Mouse (Mus musculus) limb, embryonic 13.5 days (tissue): ENCODE measurements around the gene Dyrk1b. TPM values are rescaled to one million over a fixed set of nuclear protein-coding genes. Genes with fewer than 3 reads are reported as not detected.
"Not testable (repeated sequence)": the region's sequence is repeated elsewhere in the genome, so short reads cannot be mapped to it uniquely, and the experiment has no call there.

Source experiments
- ATAC-seq: fragments of 200-750 bp; cut with Nextera tagmentation; 2 replicates; pipeline ENCODE4 v1.8.0; 2017; ENCODE audit warnings: low read depth, moderate number of reproducible peaks, moderate TSS enrichment; ENCODE audit not compliant: low FRiP score
- H3K27ac ChIP-seq: fragments of 300-500 bp; sonication (generic); 2 replicates; pipeline ENCODE4 v1.5.1; 2015; ENCODE audit warnings: inconsistent platforms, mild to moderate bottlenecking, moderate library complexity
- H3K27me3 ChIP-seq: fragments of 300-500 bp; sonication (generic); 2 replicates; pipeline ENCODE4 v1.6.1; 2015; ENCODE audit warnings: mild to moderate bottlenecking, inconsistent platforms
- H3K36me3 ChIP-seq: fragments of 300-500 bp; sonication (generic); 2 replicates; pipeline ENCODE4 v1.6.1; 2015; ENCODE audit warnings: inconsistent platforms, mild to moderate bottlenecking, moderate library complexity
- H3K4me1 ChIP-seq: fragments of 300-500 bp; sonication (generic); 2 replicates; pipeline ENCODE4 v1.6.1; 2015; ENCODE audit warnings: inconsistent platforms
- H3K4me2 ChIP-seq: fragments of 300-500 bp; sonication (generic); replicated peaks from 2 replicates; pipeline ENCODE4 v1.6.1; 2015; ENCODE audit warnings: inconsistent platforms, mild to moderate bottlenecking, moderate library complexity
- H3K4me3 ChIP-seq: fragments of 300-500 bp; sonication (generic); 2 replicates; pipeline ENCODE4 v1.5.1; 2015; ENCODE audit warnings: moderate library complexity, mild to moderate bottlenecking, inconsistent platforms
- H3K9ac ChIP-seq: fragments of 300-500 bp; sonication (generic); 2 replicates; pipeline ENCODE4 v1.6.1; 2015; ENCODE audit warnings: mild to moderate bottlenecking, inconsistent platforms
- H3K9me3 ChIP-seq: fragments of 300-500 bp; sonication (generic); 2 replicates; pipeline ENCODE4 v1.6.1; 2016; ENCODE audit warnings: inconsistent platforms
- WGBS: fragments of 180-500 bp; shearing (Covaris S2); methylation state at CpG from one replicate; pipeline ENCODE4 v1.1.7; 2015; 5-methylcytosine and 5-hydroxymethylcytosine counted together
- polyA plus RNA-seq: library from polyadenylated mRNA; unstranded; fragments of >200 nt; fragmentation: Nextera tagmentation; extraction: Ambion mirVana; gene quantifications from 2 replicates; pipeline ENCODE4 v1.2.1, GENCODE M21; 2015

The Dyrk1b gene
- polyA plus RNA-seq, 1 experiment from 2014 or later: 15.0 TPM

DNA sequence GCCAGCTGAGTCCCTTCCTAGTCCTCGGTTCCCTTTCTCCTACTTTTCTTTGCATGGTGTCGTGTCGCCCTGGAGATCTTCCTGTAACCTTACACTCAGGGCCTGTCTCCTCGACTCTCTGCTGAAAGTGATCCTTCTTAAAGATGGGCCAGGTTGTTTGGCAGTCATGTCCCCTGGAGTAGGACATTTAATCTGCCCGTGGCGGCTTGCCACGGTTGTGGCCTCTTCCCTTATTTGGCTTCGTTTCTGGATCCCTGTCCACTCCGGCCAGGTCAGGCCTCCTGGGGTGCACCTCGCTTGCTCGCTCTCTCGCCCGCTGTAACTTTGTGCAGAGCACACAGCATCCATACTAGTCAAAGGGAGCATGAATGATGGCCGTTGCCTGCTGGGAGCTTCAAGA is 17.3 kb downstream of the Dyrk1b start:
- H3K4me2 ChIP-seq: no peak overlapping the region
- peaks cover 60% of the 10 kb centered on the region for H3K36me3 ChIP-seq
- H3K27me3 ChIP-seq: no peaks in the 10 kb centered on the region
- no peak overlapping the region for H3K27ac ChIP-seq
- no peak overlapping the region for H3K9ac ChIP-seq
- ATAC-seq: no peak
- no peaks in the 10 kb centered on the region for H3K9me3 ChIP-seq
- WGBS: 80% methylated on average over 14 of the region's 14 CpGs
- H3K4me3 ChIP-seq: no peak overlapping the region
- H3K4me1 ChIP-seq: no peaks in the 10 kb centered on the region

DNA sequence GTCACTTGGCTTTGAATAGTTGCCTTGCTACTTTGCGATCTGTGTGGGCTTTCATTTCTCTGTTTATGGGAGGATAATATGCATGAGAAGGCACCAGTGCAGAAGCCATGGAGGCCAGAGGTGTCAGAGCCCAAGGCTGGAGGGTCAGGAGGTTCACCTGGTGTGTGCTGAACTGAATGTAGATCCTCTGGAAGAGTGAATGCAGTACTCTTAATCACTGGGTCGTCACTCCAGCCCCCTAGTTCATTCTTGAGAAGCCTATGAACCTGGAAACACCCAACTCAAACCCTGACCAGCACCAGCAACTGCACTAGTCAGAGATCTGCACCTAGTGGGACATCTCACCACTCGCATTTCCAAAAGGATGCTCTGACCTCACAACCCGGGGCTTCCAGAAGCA is 19.8 kb downstream of the Dyrk1b start:
- Histone ChIP-seq H3K9ac (no peak overlapping the region), H3K27ac (no peak overlapping the region), H3K9me3 (no peaks in the 10 kb centered on the region; the same call in 1 of the 2 replicates), H3K4me2 (no peak overlapping the region), H3K4me3 (no peak overlapping the region), H3K27me3 (no peaks in the 10 kb centered on the region), H3K4me1 (no peaks in the 10 kb centered on the region), H3K36me3 (peaks cover 34% of the 10 kb centered on the region)
- 71% methylated on average over 4 of the region's 4 CpGs for WGBS
- ATAC-seq: no peak

- H3K4me2 ChIP-seq: no peak overlapping the region
- WGBS: 58% methylated on average over 19 of the region's 19 CpGs
- H3K9ac ChIP-seq: no peak overlapping the region
- no peaks in the 10 kb centered on the region for H3K4me1 ChIP-seq
- no peak overlapping the region for H3K4me3 ChIP-seq
- no peaks in the 10 kb centered on the region; the same call in 1 of the 2 replicates for H3K9me3 ChIP-seq
- no peak overlapping the region for H3K27ac ChIP-seq
- ATAC-seq: peak; percentile 66
- peaks cover 6% of the 10 kb centered on the region for H3K36me3 ChIP-seq
- no peaks in the 10 kb centered on the region for H3K27me3 ChIP-seq
Measured at GRCm38 (mm10) chr7:28203207-28204108, 24.2 kb downstream of the Dyrk1b start.

DNA sequence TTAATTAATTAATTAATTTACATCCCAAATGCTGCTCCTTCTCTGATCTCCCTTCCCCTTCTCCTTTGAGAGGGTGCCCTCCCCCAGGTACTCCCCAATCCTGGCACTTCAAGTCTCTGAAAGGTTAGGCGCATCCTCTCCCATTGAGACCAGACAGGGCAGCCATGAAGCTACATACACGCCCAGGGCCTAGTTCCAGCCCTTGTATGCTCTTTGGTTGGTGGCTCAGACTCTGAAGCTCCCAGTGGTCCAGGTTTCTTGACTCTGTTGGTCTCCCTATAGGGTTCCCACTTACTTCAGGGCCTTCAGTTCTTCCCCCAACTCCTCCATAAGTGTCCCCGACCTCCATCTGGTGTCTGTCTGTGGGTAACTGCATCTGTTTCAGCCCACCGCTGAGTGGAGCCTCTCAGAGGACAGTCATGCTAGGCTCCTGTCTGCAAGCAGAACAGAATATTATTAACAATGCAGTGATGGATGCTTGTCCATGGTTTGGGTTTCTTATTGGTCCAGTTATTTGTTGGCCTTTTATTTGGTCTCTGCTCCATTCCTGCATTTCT is 26.9 kb downstream of the Dyrk1b start:
- WGBS: 70% methylated on average over 4 of the region's 4 CpGs
- H3K4me3 ChIP-seq: no peak overlapping the region
- H3K36me3 ChIP-seq: no peaks in the 10 kb centered on the region
- no peak overlapping the region for H3K27ac ChIP-seq
- no peaks in the 10 kb centered on the region; the same call in 1 of the 2 replicates for H3K9me3 ChIP-seq
- H3K4me2 ChIP-seq: no peak overlapping the region
- H3K9ac ChIP-seq: no peak overlapping the region
- no peaks in the 10 kb centered on the region for H3K27me3 ChIP-seq
- no peaks in the 10 kb centered on the region for H3K4me1 ChIP-seq
- no peak for ATAC-seq

- Histone ChIP-seq H3K27ac (no peak overlapping the region), H3K27me3 (no peaks in the 10 kb centered on the region), H3K4me1 (no peaks in the 10 kb centered on the region), H3K4me2 (peak overlapping the region; percentile 61), H3K9ac (peak overlapping the region; percentile 62), H3K4me3 (peak overlapping the region; percentile 40), H3K9me3 (no peaks in the 10 kb centered on the region; the same call in 1 of the 2 replicates), H3K36me3 (no peaks in the 10 kb centered on the region)
- no peak for ATAC-seq
- 51% methylated on average over 12 of the region's 12 CpGs for WGBS
Measured at GRCm38 (mm10) chr7:28208396-28208987, 29.2 kb downstream of the Dyrk1b start.

- H3K9me3 ChIP-seq: no peaks in the 10 kb centered on the region
- H3K36me3 ChIP-seq: no peaks in the 10 kb centered on the region
- no peaks in the 10 kb centered on the region for H3K27me3 ChIP-seq
- H3K4me2 ChIP-seq: peak overlapping the region; percentile 61
- H3K9ac ChIP-seq: peak overlapping the region; percentile 62
- ATAC-seq: no peak; the same call in 1 of the 2 replicates
- 52% methylated on average over 19 of the region's 19 CpGs for WGBS
- H3K27ac ChIP-seq: no peak overlapping the region
- H3K4me1 ChIP-seq: no peaks in the 10 kb centered on the region
- peak overlapping the region; percentile 40 for H3K4me3 ChIP-seq
Measured at GRCm38 (mm10) chr7:28208988-28209508, 29.8 kb downstream of the Dyrk1b start.

- no peaks in the 10 kb centered on the region for H3K4me1 ChIP-seq
- no peak overlapping the region for H3K9ac ChIP-seq
- H3K4me3 ChIP-seq: no peak overlapping the region
- H3K9me3 ChIP-seq: no peaks in the 10 kb centered on the region
- WGBS: 43% methylated on average over 5 of the region's 5 CpGs
- H3K27ac ChIP-seq: no peak overlapping the region
- no peak for ATAC-seq
- no peak overlapping the region for H3K4me2 ChIP-seq
- no peaks in the 10 kb centered on the region for H3K36me3 ChIP-seq
- H3K27me3 ChIP-seq: no peaks in the 10 kb centered on the region
Measured at GRCm38 (mm10) chr7:28210731-28211130, 31.5 kb downstream of the Dyrk1b start.

- H3K27ac ChIP-seq: no peak overlapping the region
- no peaks in the 10 kb centered on the region; the same call in 1 of the 2 replicates for H3K9me3 ChIP-seq
- H3K4me2 ChIP-seq: no peak overlapping the region
- H3K9ac ChIP-seq: no peak overlapping the region
- H3K36me3 ChIP-seq: no peaks in the 10 kb centered on the region
- H3K4me3 ChIP-seq: no peak overlapping the region
- ATAC-seq: no peak
- H3K4me1 ChIP-seq: no peaks in the 10 kb centered on the region
- H3K27me3 ChIP-seq: no peaks in the 10 kb centered on the region
- WGBS: 32% methylated on average over 10 of the region's 10 CpGs
Measured at GRCm38 (mm10) chr7:28214142-28214541, 34.9 kb downstream of the Dyrk1b start.

GRCm38 (mm10) chr7:28215950-28216349 is 36.7 kb downstream of the Dyrk1b start:
- not testable (repeated sequence) for H3K4me3 ChIP-seq, H3K4me1 ChIP-seq, H3K4me2 ChIP-seq, H3K27me3 ChIP-seq, H3K9me3 ChIP-seq, H3K36me3 ChIP-seq, H3K27ac ChIP-seq, ATAC-seq, H3K9ac ChIP-seq
- WGBS: 91% methylated on average over 2 of the region's 2 CpGs

GRCm38 (mm10) chr7:28217811-28218210 is 38.5 kb downstream of the Dyrk1b start:
- WGBS: 91% methylated on average over 13 of the region's 13 CpGs
- not testable (repeated sequence) for H3K9ac ChIP-seq, H3K27me3 ChIP-seq, H3K27ac ChIP-seq, H3K9me3 ChIP-seq, H3K4me1 ChIP-seq, ATAC-seq, H3K4me2 ChIP-seq, H3K4me3 ChIP-seq, H3K36me3 ChIP-seq

- H3K36me3 ChIP-seq, H3K9me3 ChIP-seq, H3K4me3 ChIP-seq, H3K27ac ChIP-seq, H3K27me3 ChIP-seq, H3K4me1 ChIP-seq, H3K9ac ChIP-seq, H3K4me2 ChIP-seq, ATAC-seq: not testable (repeated sequence)
- WGBS: 87% methylated on average over 20 of the region's 20 CpGs
Measured at GRCm38 (mm10) chr7:28218951-28219740, 39.9 kb downstream of the Dyrk1b start.
